Mouse (Mus musculus) thymus, postnatal 10 days (tissue): ENCODE data around the gene Cd300c2.
"Not testable (repeated sequence)": the region's sequence is repeated elsewhere in the genome, so short reads cannot be mapped to it uniquely, and the experiment has no call there.

ENCODE experiments used
- DNase-seq, 2 experiments: peaks; one replicate each; pipeline ENCODE4 v3.0.0; 2021; ENCODE audit warnings: low spot score in 2 of 2

The Cd300c2 gene

DNA sequence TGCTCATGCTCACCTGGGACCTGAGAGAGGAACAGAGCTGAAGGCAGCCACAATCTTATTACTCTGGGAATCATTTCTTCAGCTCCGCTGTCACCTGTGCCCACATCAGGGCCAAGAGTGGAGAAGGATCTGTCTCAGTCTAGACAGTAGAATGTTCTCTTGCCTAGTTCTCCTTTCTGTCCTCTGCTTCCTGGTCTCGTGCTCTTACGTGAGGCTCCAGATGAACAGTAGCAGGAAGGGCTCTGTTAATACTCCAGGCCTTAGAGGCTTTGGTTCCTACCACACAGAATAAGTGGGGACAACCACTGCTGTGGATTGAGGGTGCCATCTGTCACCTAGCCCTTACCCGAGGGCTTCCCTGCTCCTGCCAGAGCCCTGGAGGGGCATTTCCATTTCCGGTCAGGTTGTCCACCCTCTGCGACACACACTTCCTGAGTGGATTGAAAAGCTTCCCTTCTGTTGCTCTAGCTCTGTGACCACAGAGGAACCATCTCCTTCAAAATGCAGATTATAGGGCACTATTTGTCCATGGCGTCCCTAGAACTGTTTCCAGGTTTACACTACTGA, at the start of gene Cd300c2:
Gene Cd300c2 (minus strand): TSS at position 407 of the 567 bp plus-strand sequence.
- no peak for DNase-seq

- no peak for DNase-seq
Observed at GRCm38 (mm10) chr11:115049282-115049895, 47.7 kb upstream of the Cd300c2 start.

GRCm38 (mm10) chr11:115048259-115048658, 46.6 kb upstream of the Cd300c2 start, which contains the start of gene Cd300ld3:
Cd300ld3 (minus strand) TSS chr11:115048409.
- DNase-seq, result no peak

DNA sequence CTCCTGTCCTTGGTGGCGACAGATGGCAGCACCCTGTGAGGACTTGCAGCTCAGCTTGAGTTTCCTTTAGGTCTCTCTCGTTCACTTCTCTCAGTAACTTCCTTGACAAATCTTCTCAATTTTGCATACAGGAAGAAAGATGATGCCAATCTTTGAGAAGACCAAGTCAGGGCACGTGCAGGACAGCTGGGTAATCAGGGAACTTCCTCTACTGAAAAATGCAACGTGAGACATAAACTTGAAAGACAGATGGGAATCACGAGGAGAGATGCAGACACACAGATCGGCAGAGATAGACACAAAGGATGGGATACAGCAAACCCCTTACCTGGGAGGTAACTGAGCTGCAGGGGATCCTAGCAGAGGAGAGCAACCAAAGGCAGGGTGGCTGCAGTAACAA, 36.0 kb upstream of the Cd300c2 start, which contains the start of gene Cd300ld5:
Gene Cd300ld5 (minus strand): TSS at position 101 of the 400 bp plus-strand sequence.
- DNase-seq, result not testable (repeated sequence)

GRCm38 (mm10) chr11:115026912-115027311, 25.2 kb upstream of the Cd300c2 start, which contains the start of gene Cd300ld4:
Cd300ld4 (minus strand) TSS chr11:115027012.
- DNase-seq, result not testable (repeated sequence)

- DNase-seq, result not testable (repeated sequence)
Observed at GRCm38 (mm10) chr11:115016093-115016492, 14.4 kb upstream of the Cd300c2 start, which contains the start of gene Cd300ld2. Cd300ld2 (minus strand) TSS chr11:115016193.

DNA sequence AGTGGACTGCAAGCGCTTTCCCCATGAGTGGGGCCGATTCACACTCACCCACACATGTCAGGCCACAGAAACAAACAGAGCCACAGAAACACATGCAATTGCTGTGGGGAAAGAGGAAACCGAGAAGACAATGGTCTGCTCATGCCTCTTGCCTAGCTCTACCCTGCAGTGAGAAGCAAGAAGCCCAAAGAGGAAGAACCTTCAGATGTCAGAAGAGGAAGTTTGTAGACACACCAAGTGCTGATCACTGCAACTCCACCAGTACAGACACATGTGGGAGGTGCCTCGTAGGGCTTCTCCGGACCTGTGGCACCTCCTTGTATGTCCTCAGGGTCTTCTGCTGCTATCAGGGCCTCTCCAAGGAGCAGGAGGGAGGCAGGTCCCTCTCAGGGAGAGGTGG, 2.4 kb upstream of the Cd300c2 start:
- no peak for DNase-seq

GRCm38 (mm10) chr11:114989793-114990192, 11.9 kb downstream of the Cd300c2 start, which contains the start of gene Cd300ld:
Cd300ld (minus strand) TSS chr11:114989922.
- DNase-seq, result no peak

DNA sequence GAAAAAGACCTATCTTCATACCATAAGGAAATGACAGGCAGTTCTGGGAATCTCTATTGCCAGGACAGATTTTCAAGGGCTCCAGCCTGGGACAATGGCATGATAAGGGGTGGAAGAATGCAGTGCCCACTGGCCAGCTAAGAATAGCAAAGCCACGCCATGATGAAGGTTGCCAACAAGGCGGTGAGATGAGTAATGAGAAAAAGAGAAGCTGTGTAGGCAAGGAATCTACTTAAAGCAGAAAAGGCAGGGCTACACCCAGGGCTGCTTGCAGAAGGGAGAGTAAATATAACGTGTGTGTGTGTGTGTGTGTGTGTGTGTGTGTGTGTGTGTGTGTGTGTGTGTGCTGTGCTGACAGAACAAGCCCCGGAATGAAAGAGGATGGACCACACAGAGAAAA, 19.8 kb downstream of the Cd300c2 start:
- DNase-seq, result no peak

DNA sequence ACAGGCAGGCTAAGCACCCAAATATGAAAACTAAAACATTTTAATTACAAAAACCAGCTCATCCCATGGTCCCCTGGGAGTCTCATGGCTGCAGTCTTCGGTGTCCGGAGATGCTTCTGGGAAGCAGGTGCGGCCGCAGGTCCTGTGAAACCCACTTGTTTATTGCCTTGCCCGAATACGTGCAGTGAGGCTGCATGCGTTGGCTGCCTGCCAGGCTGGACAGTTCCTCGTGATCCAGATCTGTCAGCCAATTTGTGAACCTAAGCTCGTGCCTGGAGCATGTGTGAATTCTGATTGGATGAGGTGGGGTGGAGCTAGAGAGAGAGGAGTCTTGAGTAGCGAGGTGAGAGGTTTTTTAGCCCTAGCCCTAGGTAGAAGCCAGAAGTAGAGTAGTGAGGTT, 29.0 kb downstream of the Cd300c2 start:
- no peak for DNase-seq

DNA sequence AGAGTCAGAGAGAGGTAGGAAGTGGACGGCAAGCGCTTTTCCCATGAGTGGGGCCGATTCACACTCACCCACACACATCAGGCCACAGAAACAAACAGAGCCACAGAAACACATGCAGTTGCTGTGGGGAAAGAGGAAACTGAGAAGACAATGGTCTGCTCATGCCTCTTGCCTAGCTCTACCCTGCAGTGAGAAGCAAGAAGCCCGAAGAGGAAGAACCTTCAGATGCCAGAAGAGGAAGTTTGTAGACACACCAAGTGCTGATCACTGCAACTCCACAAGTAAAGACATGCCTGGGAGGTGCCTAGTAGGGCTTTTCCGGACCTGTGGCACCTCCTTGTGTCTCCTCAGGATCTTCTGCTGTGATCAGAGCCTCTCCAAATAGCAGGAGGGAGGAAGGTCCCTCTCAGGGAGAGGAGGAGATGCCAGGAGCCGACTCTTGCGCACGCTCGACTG, 32.9 kb downstream of the Cd300c2 start, which contains the start of gene Cd300c:
Gene Cd300c (minus strand): TSS at position 406 of the 456 bp plus-strand sequence.
- no peak for DNase-seq

- DNase-seq, result no peak
Observed at GRCm38 (mm10) chr11:114965182-114965828, 36.4 kb downstream of the Cd300c2 start.

- DNase-seq, result no peak
Observed at GRCm38 (mm10) chr11:114960369-114960768, 41.3 kb downstream of the Cd300c2 start.
